Mouse (Mus musculus): ENCODE data around the gene Tbx20.

Gene Tbx20

GRCm38 (mm10) chr9:24769611-24770010 lies 4.5 kb downstream of the Tbx20 start:
- DNase-seq (ENCODE audit: low spot score in 2 of 2), result no peak

GRCm38 (mm10) chr9:24767056-24767455 lies 7.0 kb downstream of the Tbx20 start:
- DNase-seq (ENCODE audit: low spot score in 2 of 2), result no peak

- DNase-seq (ENCODE audit: low spot score in 2 of 2), result no peak
Observed at GRCm38 (mm10) chr9:24765572-24765971, 8.5 kb downstream of the Tbx20 start.

GRCm38 (mm10) chr9:24760461-24760860 lies 13.6 kb downstream of the Tbx20 start:
- no peak for DNase-seq (ENCODE audit: low spot score in 2 of 2)

- no peak for DNase-seq (ENCODE audit: low spot score in 2 of 2)
Observed at GRCm38 (mm10) chr9:24744958-24745357, 29.1 kb downstream of the Tbx20 start.

GRCm38 (mm10) chr9:24701246-24701645 lies 72.9 kb downstream of the Tbx20 start:
- DNase-seq (ENCODE audit: low spot score in 2 of 2), result no peak

GRCm38 (mm10) chr9:24696405-24696778 lies 77.7 kb downstream of the Tbx20 start:
- no peak for DNase-seq (ENCODE audit: low spot score in 2 of 2)

GRCm38 (mm10) chr9:24695700-24696404 lies 78.3 kb downstream of the Tbx20 start, which contains the start of gene Dpy19l2:
Gene Dpy19l2 (minus strand): TSS chr9:24696293.
- DNase-seq (ENCODE audit: low spot score in 2 of 2), result no peak
